Mouse (Mus musculus) forebrain, embryonic 16.5 days (tissue): Measurements from ENCODE around the gene Gm14443. TPM values are rescaled to one million over a fixed set of nuclear protein-coding genes. Genes with fewer than 3 reads are reported as not detected.
"Not testable (repeated sequence)": the region's sequence is repeated elsewhere in the genome, so short reads cannot be mapped to it uniquely, and the experiment has no call there.

Source experiments
- ATAC-seq: fragments of 200-750 bp; cut with Nextera tagmentation; 2 replicates; pipeline ENCODE4 v1.8.0; 2017; ENCODE audit warnings: mild to moderate bottlenecking, moderate library complexity
- H3K27ac ChIP-seq: fragments of 300-500 bp; sonication (generic); 2 replicates; pipeline ENCODE4 v1.5.1; 2014; ENCODE audit warnings: low read length, control low read depth
- H3K27me3 ChIP-seq: fragments of 300-500 bp; sonication (generic); replicated peaks from 2 replicates; pipeline ENCODE4 v1.6.1; 2014; ENCODE audit warnings: low read length; ENCODE audit not compliant: control insufficient read depth, insufficient read depth
- H3K36me3 ChIP-seq: fragments of 300-500 bp; sonication (generic); 2 replicates; pipeline ENCODE4 v1.6.1; 2014; ENCODE audit not compliant: control insufficient read depth, insufficient read depth
- H3K4me1 ChIP-seq: fragments of 300-500 bp; sonication (generic); replicated peaks from 2 replicates; pipeline ENCODE4 v1.6.1; 2014; ENCODE audit warnings: low read length; ENCODE audit not compliant: control insufficient read depth, insufficient read depth
- H3K4me2 ChIP-seq: fragments of 300-500 bp; sonication (generic); 2 replicates; pipeline ENCODE4 v1.6.1; 2014; ENCODE audit warnings: mild to moderate bottlenecking, low read length, control low read depth
- H3K4me3 ChIP-seq: fragments of 300-500 bp; sonication (generic); replicated peaks from 2 replicates; pipeline ENCODE4 v1.5.1; 2014; ENCODE audit warnings: mild to moderate bottlenecking, low read length, control low read depth
- H3K9ac ChIP-seq: fragments of 300-500 bp; sonication (generic); replicated peaks from 2 replicates; pipeline ENCODE4 v1.6.1; 2014; ENCODE audit warnings: low read depth, low read length, control low read depth
- H3K9me3 ChIP-seq: fragments of 300-500 bp; sonication (generic); 2 replicates; pipeline ENCODE4 v1.6.1; 2016; ENCODE audit warnings: low read length; ENCODE audit not compliant: control insufficient read depth
- WGBS: fragments of 180-500 bp; shearing (Covaris S2); extraction: QIAGEN DNeasy Blood & Tissue Kit; methylation state at CpG from one replicate; pipeline ENCODE4 v1.1.7; 2014; 5-methylcytosine and 5-hydroxymethylcytosine counted together
- polyA plus RNA-seq: library from polyadenylated mRNA; unstranded; fragments of >200 nt; fragmentation: Nextera tagmentation; extraction: Ambion mirVana; gene quantifications from 2 replicates; pipeline ENCODE4 v1.2.1, GENCODE M21; 2015

Gene Gm14443
- polyA plus RNA-seq, 1 experiment from 2014 or later: 1.2 TPM

DNA sequence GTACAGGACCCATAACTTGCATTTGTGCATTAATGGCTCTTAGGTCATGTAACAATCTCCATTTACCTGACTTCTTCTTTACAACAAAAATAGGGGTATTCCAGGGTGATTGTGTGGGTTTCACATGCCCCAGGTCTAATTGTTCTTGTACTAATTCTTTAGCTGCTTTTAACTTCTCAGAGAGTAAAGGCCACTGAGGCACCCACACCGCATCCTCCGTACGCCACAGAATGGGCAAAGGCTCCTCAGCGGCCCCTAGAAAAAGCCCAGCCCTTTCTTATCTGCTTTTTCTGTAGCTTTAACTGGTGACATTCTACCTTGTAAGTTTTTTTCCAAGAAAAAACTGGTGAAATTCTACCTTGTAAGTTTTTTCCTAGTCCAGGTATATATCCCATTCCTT is 14.2 kb downstream of the Gm14443 start:
- not testable (repeated sequence) for H3K27ac ChIP-seq, H3K9me3 ChIP-seq, H3K4me1 ChIP-seq, ATAC-seq, H3K36me3 ChIP-seq, H3K27me3 ChIP-seq, H3K4me3 ChIP-seq, H3K9ac ChIP-seq, H3K4me2 ChIP-seq
- 96% methylated on average over 4 of the region's 4 CpGs for WGBS

DNA sequence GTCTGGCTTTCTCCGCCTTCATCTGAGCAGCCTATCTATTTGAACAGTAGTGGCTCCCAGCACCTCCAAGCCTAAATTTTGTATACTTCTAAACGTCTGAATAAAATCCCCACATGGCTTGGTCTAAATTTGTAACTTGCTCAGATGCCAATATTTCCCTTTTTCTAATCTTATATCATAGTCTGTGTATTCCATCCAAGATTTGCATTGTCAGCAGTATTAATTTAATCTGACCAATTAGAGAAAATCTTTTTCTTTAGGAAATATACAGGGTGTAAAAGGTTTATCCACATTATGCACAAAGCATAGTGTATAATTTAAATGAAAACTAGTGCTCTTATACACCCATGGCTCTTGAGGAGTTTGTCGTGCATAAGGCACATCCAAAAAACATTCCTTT is 17.0 kb downstream of the Gm14443 start:
- H3K4me3 ChIP-seq: no peak overlapping the region
- ATAC-seq: no peak
- WGBS: 91% methylated on average over 3 of the region's 3 CpGs

DNA sequence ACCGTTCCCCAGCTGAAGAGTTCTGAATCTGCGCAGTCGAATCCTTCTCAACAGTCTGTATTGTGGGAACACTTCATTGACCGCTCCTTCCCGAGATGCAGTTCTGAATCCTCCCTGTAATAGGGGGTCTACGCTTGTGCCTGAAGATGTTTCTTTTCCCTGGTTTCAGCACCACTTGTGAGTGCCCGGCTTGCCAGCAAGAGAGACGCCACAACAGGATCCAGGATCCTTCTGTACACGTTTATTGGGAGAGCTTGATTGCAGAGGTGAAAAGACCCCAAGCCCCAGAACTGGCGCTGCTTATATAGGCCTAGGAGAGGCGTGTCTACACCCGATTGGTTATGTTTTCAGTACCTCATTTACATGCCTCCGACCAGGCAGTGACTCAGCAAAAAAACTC is 19.0 kb downstream of the Gm14443 start:
- H3K36me3 ChIP-seq: no peaks in the 10 kb centered on the region
- ATAC-seq: no peak
- H3K27me3 ChIP-seq: no peaks in the 10 kb centered on the region
- no peaks in the 10 kb centered on the region for H3K4me1 ChIP-seq
- no peak overlapping the region for H3K4me2 ChIP-seq
- no peak overlapping the region for H3K27ac ChIP-seq
- H3K9ac ChIP-seq: no peak overlapping the region
- 0 out of 2 replicates have a peak, but pooled peaks cover 3% of the 10 kb centered on the region for H3K9me3 ChIP-seq
- WGBS: 89% methylated on average over 13 of the region's 13 CpGs
- H3K4me3 ChIP-seq: no peak overlapping the region

More for the DNA sequence above, 17.0 kb downstream of the Gm14443 start:
- H3K27ac ChIP-seq: no peak overlapping the region
- no peak overlapping the region for H3K4me2 ChIP-seq
- H3K9ac ChIP-seq: no peak overlapping the region
- no peaks in the 10 kb centered on the region for H3K4me1 ChIP-seq
- H3K27me3 ChIP-seq: no peaks in the 10 kb centered on the region
- no peaks in the 10 kb centered on the region for H3K36me3 ChIP-seq
- H3K9me3 ChIP-seq: 0 out of 2 replicates have a peak, but pooled peaks cover 3% of the 10 kb centered on the region

DNA sequence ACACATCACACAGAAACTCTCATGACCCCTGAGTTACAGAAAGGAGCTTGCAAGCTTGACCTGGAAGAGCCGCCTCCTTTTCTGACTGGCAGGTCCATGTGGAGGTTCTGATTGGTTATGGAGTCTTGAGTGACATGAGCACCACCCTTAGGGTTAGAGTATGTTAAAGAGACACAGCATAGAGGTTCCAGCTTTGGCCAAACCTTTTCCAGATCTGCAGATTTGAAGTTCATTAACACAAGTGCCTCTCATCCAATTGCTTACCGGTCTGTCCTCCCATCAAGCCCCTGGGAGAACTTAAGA is 33.7 kb downstream of the Gm14443 start, which contains the start of gene Gm14399:
Gene Gm14399, minus strand, starts transcription at position 20 of the 303 bp plus-strand sequence.
- peak within 1 kb of the TSS; percentile 42 for H3K4me2 ChIP-seq
- H3K36me3 ChIP-seq, H3K4me1 ChIP-seq, H3K27me3 ChIP-seq, H3K27ac ChIP-seq, H3K9me3 ChIP-seq, ATAC-seq: not testable (repeated sequence)
- WGBS: 21% methylated on average over 1 of the region's 2 CpGs
- H3K9ac ChIP-seq: 0 out of 2 replicates have a peak within 1 kb of the TSS, but pooled peaks have one; percentile 35
- H3K4me3 ChIP-seq: peak within 1 kb of the TSS; percentile 47

DNA sequence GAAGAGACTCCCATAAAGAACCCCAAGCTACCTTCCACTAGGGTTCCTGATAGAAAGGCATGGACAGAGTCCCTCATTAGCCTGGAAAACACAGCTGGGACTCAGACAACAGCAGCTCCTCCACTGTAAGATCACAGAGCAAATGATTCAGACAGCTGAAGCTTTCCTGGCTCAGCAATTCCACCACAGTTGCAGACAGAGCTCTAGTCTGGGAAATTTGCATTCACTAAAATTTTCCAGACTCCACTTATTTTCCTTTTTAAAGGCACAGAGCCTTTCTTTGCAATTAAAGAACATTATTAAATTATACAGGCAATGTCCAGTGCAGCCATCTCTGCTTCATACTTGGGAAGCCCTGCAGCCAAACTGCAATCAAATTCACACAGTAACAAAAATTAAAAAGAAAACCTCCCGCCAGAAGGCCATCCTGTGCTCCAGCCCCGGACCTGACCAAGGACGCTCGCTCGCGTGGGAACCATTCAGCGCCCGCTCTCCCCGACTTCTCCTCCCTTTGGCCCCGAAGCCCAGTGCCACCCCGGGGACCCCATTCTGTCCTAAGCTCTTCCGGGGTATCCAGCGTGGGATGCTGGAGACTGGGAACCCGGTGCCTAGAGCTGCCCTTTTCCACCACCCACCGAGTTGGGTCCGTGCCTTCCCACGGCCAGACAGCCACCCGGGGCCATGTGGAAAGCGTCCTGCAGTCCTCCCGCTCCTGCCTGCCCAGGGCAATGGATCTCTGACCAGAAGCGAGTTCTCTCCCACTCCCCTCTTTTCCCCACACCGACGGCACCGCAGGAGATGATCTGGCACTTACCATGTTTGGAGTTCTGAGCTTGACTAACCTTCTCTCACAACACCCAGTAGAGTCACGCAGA is 34.3 kb downstream of the Gm14443 start:
- not testable (repeated sequence) for H3K36me3 ChIP-seq, H3K27ac ChIP-seq, H3K27me3 ChIP-seq, ATAC-seq, H3K4me1 ChIP-seq, H3K9me3 ChIP-seq
- peak overlapping the region; percentile 47 for H3K4me3 ChIP-seq
- H3K9ac ChIP-seq: 0 out of 2 replicates have a peak overlapping the region, but pooled peaks have one; percentile 35
- peak overlapping the region; percentile 42 for H3K4me2 ChIP-seq
- WGBS: under 1% methylated on average over 22 of the region's 25 CpGs

DNA sequence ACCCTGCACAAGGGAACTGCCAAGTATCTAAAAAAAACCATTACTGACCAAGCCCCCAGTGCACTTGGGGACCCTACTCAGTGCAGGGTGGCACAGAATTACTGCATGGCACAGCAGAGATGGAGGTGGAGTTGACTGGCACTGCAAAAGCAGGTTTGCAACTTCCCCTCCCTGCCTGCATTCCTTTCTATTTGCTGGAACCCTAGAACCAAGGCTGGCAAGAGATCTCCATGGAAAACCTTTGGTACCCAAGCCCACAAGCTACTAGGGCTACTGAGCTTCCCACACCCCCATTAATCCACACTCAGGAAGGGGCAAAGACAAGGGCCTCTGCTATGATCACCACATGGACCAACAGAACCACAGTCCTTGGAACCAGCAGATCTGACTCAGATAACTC is 35.0 kb downstream of the Gm14443 start:
- not testable (repeated sequence) for ATAC-seq

More for the DNA sequence above, 35.0 kb downstream of the Gm14443 start:
- not testable (repeated sequence) for H3K36me3 ChIP-seq, H3K27ac ChIP-seq, H3K9ac ChIP-seq, H3K4me3 ChIP-seq, H3K9me3 ChIP-seq, H3K4me1 ChIP-seq, H3K27me3 ChIP-seq, H3K4me2 ChIP-seq

Other genes with a start within 250 kb of the Gm14443 start
- not detected in 2 replicates for gene Gm14444, start 165.6 kb downstream of the Gm14443 start, polyA plus RNA-seq
- gene Gm14393, start 108.1 kb downstream of the Gm14443 start, polyA plus RNA-seq: 0.71 TPM in 1 of 2 replicates, not detected in the other
- gene Gm14399, start 33.9 kb downstream of the Gm14443 start, polyA plus RNA-seq: 6.7 and 7.8 TPM in 2 replicates
- 11.8 and 13.2 TPM in 2 replicates for gene Gm14391, start 31.0 kb upstream of the Gm14443 start, polyA plus RNA-seq
- gene Gm14440, start 99.3 kb upstream of the Gm14443 start, polyA plus RNA-seq: 2.3 and 3.0 TPM in 2 replicates
- 20.7 and 20.8 TPM in 2 replicates for gene Gm4631, start 162.3 kb upstream of the Gm14443 start, polyA plus RNA-seq
- gene Zfp968, start 196.6 kb upstream of the Gm14443 start, polyA plus RNA-seq: 3.9 and 4.9 TPM in 2 replicates